Mouse (Mus musculus) ES-E14 (cell line): Measurements from ENCODE around the gene Cox6a1. TPM values are rescaled to one million over a fixed set of nuclear protein-coding genes. Genes with fewer than 3 reads are reported as not detected.

ENCODE experiments used
- DNase-seq: peaks from one replicate; pipeline ENCODE4 v3.0.0-alpha.2; 2013; ENCODE audit warnings: low read depth, low spot score
- H3K27ac ChIP-seq: 2 replicates; pipeline ENCODE4 v1.5.1; 2012; ENCODE audit warnings: low read depth, mild to moderate bottlenecking, low read length, moderate library complexity, mixed read lengths; ENCODE audit not compliant: poor library complexity, insufficient read depth, severe bottlenecking
- H3K36me3 ChIP-seq: 2 replicates; pipeline ENCODE4 v1.6.1; 2012; ENCODE audit warnings: mild to moderate bottlenecking, low read length, moderate library complexity, mixed read lengths; ENCODE audit not compliant: control insufficient read depth, poor library complexity, insufficient read depth, severe bottlenecking
- H3K4me1 ChIP-seq, 2 experiments: fragments of 150-350 bp in 1 of 2; sonication (generic) in 1 of 2; 2 replicates each; pipeline ENCODE4 v1.6.1; 2012; ENCODE audit warnings: low read length in 2 of 2, mild to moderate bottlenecking in 1 of 2, mixed read lengths in 1 of 2; ENCODE audit not compliant: control insufficient read depth in 2 of 2, insufficient read depth in 2 of 2, poor library complexity in 1 of 2
- H3K4me3 ChIP-seq, 2 experiments: fragments of 150-350 bp in 1 of 2; sonication (generic) in 1 of 2; 2 replicates each; pipeline ENCODE4 v1.5.1; 2012; ENCODE audit warnings: low read length in 2 of 2, low read depth in 1 of 2, mild to moderate bottlenecking in 1 of 2, mixed read lengths in 1 of 2; ENCODE audit not compliant: insufficient read depth in 1 of 2, poor library complexity in 1 of 2, severe bottlenecking in 1 of 2
- H3K9ac ChIP-seq: 2 replicates; pipeline ENCODE4 v1.6.1; 2012; ENCODE audit warnings: low read depth, mild to moderate bottlenecking, low read length, mixed read lengths; ENCODE audit not compliant: poor library complexity, insufficient read depth, severe bottlenecking
- H3K9me3 ChIP-seq: fragments of 150-350 bp; sonication (generic); 2 replicates; pipeline ENCODE4 v1.6.1; 2012; ENCODE audit warnings: low read depth, mild to moderate bottlenecking, low read length; ENCODE audit not compliant: control insufficient read depth, insufficient read depth
- CHD2 ChIP-seq: IDR thresholded peaks from 2 replicates; pipeline ENCODE4 v1.6.1; 2014; ENCODE audit warnings: mild to moderate bottlenecking, low read depth, low read length, inconsistent platforms
- HCFC1 ChIP-seq: IDR thresholded peaks from 2 replicates; pipeline ENCODE4 v1.6.1; 2012; ENCODE audit warnings: low read length, inconsistent platforms, borderline replicate concordance; ENCODE audit not compliant: insufficient read depth
- MAFK ChIP-seq: IDR thresholded peaks from 2 replicates; pipeline ENCODE4 v1.6.1; 2014; ENCODE audit warnings: mild to moderate bottlenecking, low read depth, low read length, inconsistent platforms; ENCODE audit not compliant: insufficient read depth
- ZC3H11A ChIP-seq: IDR thresholded peaks from 2 replicates; pipeline ENCODE4 v1.6.1; 2012; ENCODE audit warnings: low read depth, mild to moderate bottlenecking, inconsistent platforms, low read length, borderline replicate concordance
- ZNF384 ChIP-seq: IDR thresholded peaks from 2 replicates; pipeline ENCODE4 v1.6.1; 2012; ENCODE audit warnings: low read depth, low read length, inconsistent platforms
- in situ Hi-C, 2 experiments: fragments of 600-800 bp; cut with MboI; formaldehyde crosslinking; loops; one replicate each; pipeline ENCODE4 v1.15.1; 2025; ENCODE audit warnings: low sequenced_read_pairs in 2 of 2, inconsistent platforms in 1 of 2; ENCODE audit not compliant: unreplicated experiment in 2 of 2
- total RNA-seq: library from RNA; depleted of rRNA; stranded (reverse); fragments of 300-350 nt; gene quantifications from 2 replicates; pipeline ENCODE4 v1.2.3, GENCODE M21; 2012

The Cox6a1 gene
- total RNA-seq, 1 experiment = 936 TPM

- Histone ChIP-seq H3K9me3 (no peaks in the 10 kb centered on the region), H3K4me3 (peak overlapping the region; percentile 15 to 28; a peak in 2 of 4 replicates), H3K4me1 (peaks cover 3 to 12% of the 10 kb centered on the region in 2 experiments; a peak in 3 of 4 replicates), H3K27ac (no peak overlapping the region; the same call in 1 of the 2 replicates), H3K36me3 (no peaks in the 10 kb centered on the region), H3K9ac (no peak overlapping the region; the same call in 1 of the 2 replicates)
- no peak for DNase-seq
- no peak for TF ChIP-seq HCFC1
- no peak for TF ChIP-seq CHD2
- TF ChIP-seq ZNF384 = peak; percentile 67
- in situ Hi-C loops = no loop called here
These were observed 25.5 kb upstream of the Cox6a1 start for GRCm38 (mm10) chr5:115374204-115374820.

- peak; percentile 60 for DNase-seq
- H3K4me3 ChIP-seq = peak overlapping the region; percentile 15 to 28; a peak in 2 of 4 replicates
- peaks cover 3 to 12% of the 10 kb centered on the region in 2 experiments; a peak in 3 of 4 replicates for H3K4me1 ChIP-seq
These were observed 24.8 kb upstream of the Cox6a1 start for GRCm38 (mm10) chr5:115373441-115374203.

GRCm38 (mm10) chr5:115371736-115372135 lies 23.0 kb upstream of the Cox6a1 start:
- DNase-seq = no peak
- no peaks in the 10 kb centered on the region for H3K9me3 ChIP-seq
- TF ChIP-seq ZC3H11A (no peak), CHD2 (no peak), ZNF384 (no peak), MAFK (no peak), HCFC1 (no peak)
- peaks cover 3 to 13% of the 10 kb centered on the region in 2 experiments; a peak in 3 of 4 replicates for H3K4me1 ChIP-seq
- H3K36me3 ChIP-seq = no peaks in the 10 kb centered on the region
- H3K27ac ChIP-seq = no peak overlapping the region
- peak overlapping the region; percentile 9; the same call in 1 of the 2 replicates for H3K9ac ChIP-seq
- H3K4me3 ChIP-seq = no peak overlapping the region
- in situ Hi-C loops = no loop called here

More at GRCm38 (mm10) chr5:115373441-115374203, 24.8 kb upstream of the Cox6a1 start:
- TF ChIP-seq CHD2 = no peak
- no peak for TF ChIP-seq MAFK
- no peak for TF ChIP-seq ZNF384
- TF ChIP-seq HCFC1 = no peak
- no peak for TF ChIP-seq ZC3H11A
- H3K9ac ChIP-seq = no peak overlapping the region; the same call in 1 of the 2 replicates
- H3K27ac ChIP-seq = peak overlapping the region; percentile 61; the same call in 1 of the 2 replicates
- H3K9me3 ChIP-seq = no peaks in the 10 kb centered on the region
- H3K36me3 ChIP-seq = no peaks in the 10 kb centered on the region
- in situ Hi-C loops = no loop called here

GRCm38 (mm10) chr5:115364782-115365181 lies 16.0 kb upstream of the Cox6a1 start:
- no peak for TF ChIP-seq ZC3H11A
- TF ChIP-seq CHD2 = no peak
- no peak for TF ChIP-seq HCFC1
- TF ChIP-seq MAFK = no peak
- TF ChIP-seq ZNF384 = no peak
- Histone ChIP-seq H3K36me3 (no peaks in the 10 kb centered on the region), H3K4me3 (no peak overlapping the region), H3K4me1 (peaks cover 3 to 21% of the 10 kb centered on the region in 2 experiments), H3K27ac (no peak overlapping the region), H3K9ac (no peak overlapping the region), H3K9me3 (no peaks in the 10 kb centered on the region)
- in situ Hi-C loops = no loop called here
- no peak for DNase-seq
